Mouse (Mus musculus): Measurements from ENCODE around the gene Rhd. TPM values are rescaled to one million over a fixed set of nuclear protein-coding genes. Genes with fewer than 3 reads are reported as not detected.
A peak's percentile ranks its signal among the peaks of the same experiment; 100 is the strongest.
"Not testable (repeated sequence)": the region's sequence is repeated elsewhere in the genome, so short reads cannot be mapped to it uniquely, and the experiment has no call there.

Rhd gene
- polyA plus RNA-seq, 1 experiment from 2014 or later, result 10.1 TPM

DNA sequence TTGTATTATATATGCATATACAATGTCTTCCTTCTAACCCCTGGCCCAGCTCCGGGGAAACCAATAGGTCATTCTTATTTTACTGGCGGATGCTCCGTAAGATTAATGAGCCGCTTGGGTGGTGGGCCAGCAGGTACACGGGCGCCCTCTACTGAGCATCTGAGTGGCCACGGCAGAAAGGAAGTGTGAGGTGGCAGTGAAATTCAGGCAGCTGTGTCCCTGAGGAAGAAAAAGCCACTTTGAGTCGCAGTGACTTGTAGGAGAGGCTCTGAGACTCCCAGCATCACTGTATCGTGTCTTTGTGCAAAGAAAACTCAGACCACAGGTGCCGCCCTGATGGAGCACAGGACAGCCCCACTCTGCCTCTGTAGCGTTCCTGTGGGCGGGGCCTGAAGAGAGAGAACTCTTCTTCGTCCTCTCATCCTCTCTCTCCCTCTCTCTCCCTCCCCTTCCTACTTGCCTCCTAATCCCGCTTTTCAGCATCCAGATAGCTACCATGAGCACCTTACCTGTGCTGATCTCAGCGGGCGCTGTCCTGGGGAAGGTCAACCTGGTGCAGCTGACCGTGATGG is 15.2 kb downstream of the Rhd start:
- H3K36me3 ChIP-seq, result no peaks in the 10 kb centered on the region
- H3K9me3 ChIP-seq (replicated peaks), result no peaks in the 10 kb centered on the region
- peak overlapping the region; percentile 21 for H3K4me3 ChIP-seq
- H3K9ac ChIP-seq, result no peak overlapping the region
- 2% methylated on average over 17 of the region's 17 CpGs for WGBS
- no peaks in the 10 kb centered on the region for H3K27me3 ChIP-seq
- H3K4me2 ChIP-seq (replicated peaks), result peak overlapping the region; percentile 53
- no peak for ATAC-seq (ENCODE audit: low FRiP score)
- no peak overlapping the region for H3K27ac ChIP-seq
- peaks cover 5% of the 10 kb centered on the region for H3K4me1 ChIP-seq

GRCm38 (mm10) chr4:134880041-134880440 is 15.7 kb downstream of the Rhd start:
- no peak for ATAC-seq (ENCODE audit: low FRiP score)
- H3K4me3 ChIP-seq, result peak overlapping the region; percentile 21; the same call in 1 of the 2 replicates

DNA sequence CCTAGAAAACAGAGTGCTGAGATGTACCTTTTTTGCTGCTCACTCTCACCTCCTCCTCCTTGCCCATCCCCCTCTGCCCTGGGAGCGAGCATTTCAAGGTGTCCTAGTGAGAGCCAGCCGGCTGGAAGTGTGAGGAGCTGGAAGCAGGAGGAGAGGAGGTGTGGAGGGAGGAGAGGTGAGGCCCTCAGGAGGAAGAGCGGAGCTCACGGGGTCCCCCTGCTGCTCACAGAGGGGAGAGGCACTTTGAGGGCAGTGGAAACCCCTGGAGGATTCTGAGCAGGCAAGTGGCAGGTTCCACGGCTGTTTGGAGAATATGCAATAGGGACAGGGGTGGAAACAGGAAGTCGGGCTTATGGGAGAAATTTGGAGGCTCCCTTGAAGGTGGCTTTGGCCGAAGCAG is 18.9 kb downstream of the Rhd start:
- H3K36me3 ChIP-seq, result no peaks in the 10 kb centered on the region
- no peak overlapping the region for H3K4me3 ChIP-seq
- H3K4me2 ChIP-seq (replicated peaks), result no peak overlapping the region
- no peak overlapping the region for H3K27ac ChIP-seq
- no peak for ATAC-seq (ENCODE audit: low FRiP score)
- no peak overlapping the region for H3K9ac ChIP-seq
- WGBS, result 38% methylated on average over 6 of the region's 7 CpGs
- H3K27me3 ChIP-seq, result no peaks in the 10 kb centered on the region
- no peaks in the 10 kb centered on the region for H3K9me3 ChIP-seq (replicated peaks)
- H3K4me1 ChIP-seq, result peaks cover 5% of the 10 kb centered on the region

More at GRCm38 (mm10) chr4:134880041-134880440, 15.7 kb downstream of the Rhd start:
- no peaks in the 10 kb centered on the region for H3K27me3 ChIP-seq
- WGBS, result 34% methylated on average over 6 of the region's 6 CpGs
- no peak overlapping the region for H3K27ac ChIP-seq
- no peak overlapping the region for H3K9ac ChIP-seq
- H3K36me3 ChIP-seq, result no peaks in the 10 kb centered on the region
- H3K9me3 ChIP-seq (replicated peaks), result no peaks in the 10 kb centered on the region
- H3K4me1 ChIP-seq, result peaks cover 5% of the 10 kb centered on the region
- H3K4me2 ChIP-seq (replicated peaks), result peak overlapping the region; percentile 53

GRCm38 (mm10) chr4:134883808-134884207 is 19.5 kb downstream of the Rhd start:
- Histone ChIP-seq H3K36me3 (no peaks in the 10 kb centered on the region), H3K27me3 (no peaks in the 10 kb centered on the region), H3K9ac (no peak overlapping the region), H3K27ac (no peak overlapping the region), H3K4me1 (peaks cover 5% of the 10 kb centered on the region), H3K4me2 (replicated peaks) (no peak overlapping the region), H3K4me3 (no peak overlapping the region), H3K9me3 (replicated peaks) (no peaks in the 10 kb centered on the region)
- ATAC-seq (ENCODE audit: low FRiP score), result no peak
- 87% methylated on average over 10 of the region's 10 CpGs for WGBS

DNA sequence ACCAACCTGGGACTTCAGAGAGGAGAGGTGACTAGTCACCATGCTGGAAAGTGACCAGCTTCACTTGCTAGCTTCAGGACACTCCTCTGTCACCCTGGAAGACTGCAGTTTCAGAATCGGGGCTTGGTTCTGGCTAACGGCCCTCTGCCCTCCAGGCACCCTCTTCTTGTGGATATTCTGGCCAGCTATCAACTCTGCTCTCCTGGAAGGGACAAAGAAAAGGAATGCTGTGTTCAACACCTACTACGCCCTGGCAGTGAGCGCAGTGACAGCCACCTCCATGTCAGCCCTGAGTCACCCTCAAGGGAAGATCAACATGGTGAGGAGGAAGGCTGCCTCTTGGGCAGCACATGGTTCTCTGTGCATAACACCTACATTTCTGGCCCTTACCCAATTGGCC is 20.0 kb downstream of the Rhd start:
- WGBS, result 97% methylated on average over 4 of the region's 4 CpGs
- no peak for ATAC-seq (ENCODE audit: low FRiP score)
- no peak overlapping the region for H3K4me3 ChIP-seq
- H3K9ac ChIP-seq, result no peak overlapping the region
- H3K9me3 ChIP-seq (replicated peaks), result no peaks in the 10 kb centered on the region
- H3K27ac ChIP-seq, result no peak overlapping the region
- H3K4me1 ChIP-seq, result peaks cover 5% of the 10 kb centered on the region
- no peak overlapping the region for H3K4me2 ChIP-seq (replicated peaks)
- no peaks in the 10 kb centered on the region for H3K36me3 ChIP-seq
- no peaks in the 10 kb centered on the region for H3K27me3 ChIP-seq

DNA sequence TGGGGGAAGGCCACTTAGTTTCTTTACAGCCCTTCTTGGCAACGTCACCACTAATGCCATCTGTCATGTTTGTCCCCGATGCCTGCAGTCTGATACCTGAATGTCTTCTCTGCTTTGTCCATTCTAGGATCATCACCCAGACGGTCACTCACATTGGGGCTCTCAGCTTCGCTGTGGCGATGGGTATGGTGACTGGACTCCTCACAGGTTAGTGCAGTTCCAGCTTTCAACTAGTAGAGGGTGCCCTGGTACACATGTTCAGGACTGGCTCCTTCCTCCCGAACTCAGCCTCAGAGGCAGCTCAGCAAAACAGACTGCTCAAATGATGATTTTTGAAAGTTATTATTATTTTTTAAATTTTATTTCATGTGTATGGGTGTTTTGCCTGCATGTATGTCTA is 27.8 kb downstream of the Rhd start:
- Histone ChIP-seq H3K4me2 (replicated peaks) (no peak overlapping the region), H3K4me1 (peaks cover 3% of the 10 kb centered on the region; the same call in 1 of the 2 replicates), H3K27me3 (no peaks in the 10 kb centered on the region), H3K9ac (no peak overlapping the region), H3K9me3 (replicated peaks) (no peaks in the 10 kb centered on the region), H3K4me3 (no peak overlapping the region), H3K36me3 (peaks cover 23% of the 10 kb centered on the region), H3K27ac (no peak overlapping the region)
- no peak for ATAC-seq (ENCODE audit: low FRiP score)
- WGBS, result 79% methylated on average over 6 of the region's 6 CpGs

- H3K9me3 ChIP-seq (replicated peaks), result no peaks in the 10 kb centered on the region
- H3K4me3 ChIP-seq, result no peak overlapping the region
- H3K9ac ChIP-seq, result no peak overlapping the region
- WGBS, result 81% methylated on average over 6 of the region's 6 CpGs
- H3K27me3 ChIP-seq, result no peaks in the 10 kb centered on the region
- no peak for ATAC-seq (ENCODE audit: low FRiP score)
- H3K4me2 ChIP-seq (replicated peaks), result no peak overlapping the region
- peaks cover 3% of the 10 kb centered on the region; the same call in 1 of the 2 replicates for H3K4me1 ChIP-seq
- peaks cover 71% of the 10 kb centered on the region for H3K36me3 ChIP-seq
- no peak overlapping the region for H3K27ac ChIP-seq
Measured at GRCm38 (mm10) chr4:134897256-134897655, 32.9 kb downstream of the Rhd start.

DNA sequence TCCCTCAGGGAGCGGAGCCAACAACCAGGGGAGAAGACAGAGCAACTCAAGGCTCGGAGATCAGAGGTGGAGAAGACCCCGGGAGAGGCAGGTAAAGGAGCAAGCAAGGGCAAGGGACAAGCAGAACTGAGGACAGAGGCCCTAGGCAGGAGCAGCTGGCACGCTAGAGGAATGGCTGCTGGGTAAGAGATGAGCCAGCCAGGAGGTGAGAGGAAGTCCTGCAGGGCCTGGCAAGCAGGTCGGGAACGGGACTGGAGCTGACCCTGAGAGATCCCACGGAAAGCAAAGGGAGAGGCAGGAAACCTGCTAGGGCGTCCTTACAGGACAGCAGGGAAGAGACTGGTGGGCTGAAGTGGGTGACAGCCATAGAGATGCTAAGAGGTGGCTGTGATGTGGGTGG is 36.8 kb downstream of the Rhd start:
- H3K27ac ChIP-seq, result no peak overlapping the region
- H3K4me1 ChIP-seq, result no peaks in the 10 kb centered on the region
- no peak overlapping the region for H3K4me2 ChIP-seq (replicated peaks)
- H3K27me3 ChIP-seq, result no peaks in the 10 kb centered on the region
- no peaks in the 10 kb centered on the region for H3K9me3 ChIP-seq (replicated peaks)
- H3K4me3 ChIP-seq, result no peak overlapping the region
- ATAC-seq (ENCODE audit: low FRiP score), result no peak
- peaks cover 95% of the 10 kb centered on the region for H3K36me3 ChIP-seq
- H3K9ac ChIP-seq, result no peak overlapping the region
- 96% methylated on average over 8 of the region's 8 CpGs for WGBS

DNA sequence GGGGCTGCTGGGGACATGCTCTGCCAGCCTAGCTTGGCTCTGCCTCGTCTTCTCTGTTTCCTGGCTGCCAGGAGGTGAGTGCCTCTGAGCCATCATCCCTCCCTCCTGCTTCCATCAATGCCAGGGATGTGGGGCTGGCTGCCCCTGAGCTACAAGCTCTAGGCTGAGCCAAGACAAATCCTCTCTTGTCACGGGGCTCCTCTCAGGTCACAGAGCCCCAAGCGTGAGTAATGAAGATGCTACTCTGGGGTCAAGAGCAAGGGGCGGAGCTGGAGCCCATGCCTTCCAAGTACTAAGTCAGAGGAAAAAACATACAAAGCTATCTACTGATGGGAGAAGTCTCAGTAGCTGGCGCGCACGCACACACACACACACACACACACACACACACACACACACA is 38.7 kb downstream of the Rhd start:
- Histone ChIP-seq H3K36me3 (peaks cover 96% of the 10 kb centered on the region), H3K27ac (no peak overlapping the region), H3K4me2 (replicated peaks) (no peak overlapping the region), H3K4me3 (no peak overlapping the region), H3K27me3 (no peaks in the 10 kb centered on the region), H3K4me1 (no peaks in the 10 kb centered on the region), H3K9me3 (replicated peaks) (no peaks in the 10 kb centered on the region), H3K9ac (no peak overlapping the region)
- no peak for ATAC-seq (ENCODE audit: low FRiP score)
- 79% methylated on average over 7 of the region's 7 CpGs for WGBS

DNA sequence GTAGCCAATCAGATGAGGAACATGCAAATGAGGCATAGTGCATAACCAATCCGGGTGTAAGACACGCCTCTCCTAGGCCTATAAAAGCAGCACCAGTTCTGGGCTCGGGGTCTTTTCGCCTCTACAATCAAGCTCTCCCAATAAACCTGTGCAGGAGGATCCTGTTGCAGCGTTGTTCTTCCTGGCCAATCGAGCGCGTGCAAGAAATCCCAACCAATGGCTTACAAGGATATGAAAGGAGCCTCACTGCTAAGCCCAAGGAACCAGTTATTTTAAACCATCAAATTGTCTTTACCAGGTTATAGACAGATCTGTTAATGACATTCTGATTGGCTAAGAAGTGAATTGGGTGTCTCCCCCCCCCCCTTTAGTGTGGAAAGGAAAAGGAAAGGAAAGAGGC is 47.1 kb downstream of the Rhd start:
- 95% methylated on average over 7 of the region's 8 CpGs for WGBS
- ATAC-seq (ENCODE audit: low FRiP score); H3K27me3 ChIP-seq; H3K27ac ChIP-seq; H3K9ac ChIP-seq; H3K9me3 ChIP-seq (replicated peaks); H3K4me2 ChIP-seq (replicated peaks); H3K4me3 ChIP-seq: not testable (repeated sequence)
- Histone ChIP-seq H3K4me1 (peaks cover 16% of the 10 kb centered on the region), H3K36me3 (peaks cover 46% of the 10 kb centered on the region)

DNA sequence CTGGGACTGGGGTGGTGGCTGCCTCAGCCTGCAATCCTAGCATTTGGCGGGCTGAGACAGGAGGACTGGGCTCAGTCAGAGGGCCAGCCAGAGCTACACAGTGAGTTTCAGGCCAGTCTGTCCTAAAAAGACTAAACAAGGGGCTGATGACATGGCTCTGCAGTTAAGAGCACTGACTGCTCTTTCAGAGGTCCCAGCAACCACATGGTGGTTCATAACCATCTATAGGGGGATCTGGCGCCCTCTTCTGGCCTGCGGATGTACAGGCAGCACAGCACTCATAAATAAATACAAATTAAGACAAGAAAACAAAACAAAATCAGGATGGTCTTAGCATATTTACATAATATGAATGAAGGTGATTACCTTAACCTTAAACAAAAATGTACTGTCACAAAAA is 49.1 kb downstream of the Rhd start:
- Histone ChIP-seq H3K9ac (no peak overlapping the region), H3K27me3 (no peaks in the 10 kb centered on the region), H3K4me2 (replicated peaks) (peak overlapping the region; percentile 70), H3K27ac (no peak overlapping the region), H3K9me3 (replicated peaks) (no peaks in the 10 kb centered on the region), H3K4me3 (peak overlapping the region; percentile 92), H3K4me1 (peaks cover 16% of the 10 kb centered on the region), H3K36me3 (peaks cover 26% of the 10 kb centered on the region)
- no peak for ATAC-seq (ENCODE audit: low FRiP score)
- 31% methylated on average over 3 of the region's 3 CpGs for WGBS

DNA sequence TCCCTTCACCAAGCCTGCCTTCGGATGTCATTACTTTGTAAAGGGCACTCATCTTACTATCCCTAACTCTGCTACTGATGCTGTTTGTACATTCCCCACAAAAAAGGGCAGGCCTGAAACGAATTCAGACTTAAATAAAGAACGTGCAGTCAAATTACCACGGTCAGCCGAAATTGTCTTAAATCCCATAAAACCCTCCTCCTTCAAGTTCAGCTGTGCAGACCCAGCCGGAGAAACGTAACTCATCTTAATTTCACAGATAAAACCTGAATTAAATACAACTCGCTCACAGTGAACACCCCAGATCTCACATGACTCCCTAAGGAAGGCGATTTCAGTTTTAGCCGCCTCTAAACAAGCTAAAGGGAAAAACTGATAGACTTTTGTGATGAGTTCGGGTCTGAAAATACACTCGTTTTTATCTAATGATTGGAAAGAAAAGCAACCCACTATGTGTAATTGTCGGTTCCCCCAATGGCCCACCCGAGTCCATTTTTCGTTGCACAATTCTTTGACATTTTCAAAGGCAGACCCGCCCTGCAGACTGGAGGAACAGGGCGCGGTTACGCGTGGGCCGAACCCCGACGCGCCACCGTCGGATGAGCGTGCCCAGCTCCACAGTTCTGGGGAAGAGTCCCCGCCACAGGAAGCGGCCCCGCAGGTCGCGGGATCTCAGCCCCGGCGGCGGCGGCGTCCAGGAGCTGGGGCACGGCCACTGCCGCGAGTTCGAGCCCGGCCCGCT is 50.0 kb downstream of the Rhd start:
- Histone ChIP-seq H3K4me2 (replicated peaks) (peak overlapping the region; percentile 70), H3K27ac (peak overlapping the region; percentile 91), H3K4me1 (peaks cover 16% of the 10 kb centered on the region), H3K9me3 (replicated peaks) (no peaks in the 10 kb centered on the region), H3K36me3 (peaks cover 17% of the 10 kb centered on the region), H3K4me3 (peak overlapping the region; percentile 92), H3K9ac (peak overlapping the region; percentile 86), H3K27me3 (no peaks in the 10 kb centered on the region)
- ATAC-seq (ENCODE audit: low FRiP score), result peak; percentile 51
- 2% methylated on average over 40 of the region's 43 CpGs for WGBS

GRCm38 (mm10) chr4:134914864-134915209 is 50.5 kb downstream of the Rhd start, which contains the start of gene Tmem50a:
Gene Tmem50a, minus strand, starts transcription at chr4:134915024.
- H3K27me3 ChIP-seq, result no peaks in the 10 kb centered on the region
- H3K4me3 ChIP-seq, result peak within 1 kb of the TSS; percentile 92
- H3K36me3 ChIP-seq, result peaks cover 14% of the 10 kb centered on the region
- ATAC-seq (ENCODE audit: low FRiP score), result peak; percentile 85
- H3K9me3 ChIP-seq (replicated peaks), result no peaks in the 10 kb centered on the region
- peak within 1 kb of the TSS; percentile 91 for H3K27ac ChIP-seq
- WGBS, result under 1% methylated on average over 25 of the region's 25 CpGs
- peaks cover 16% of the 10 kb centered on the region for H3K4me1 ChIP-seq
- H3K9ac ChIP-seq, result peak within 1 kb of the TSS; percentile 86
- H3K4me2 ChIP-seq (replicated peaks), result peak within 1 kb of the TSS; percentile 70
